Mouse (Mus musculus) midbrain, postnatal 0 days (tissue): ENCODE results near the gene Idua. TPM values are rescaled to one million over a fixed set of nuclear protein-coding genes. Genes with fewer than 3 reads are reported as not detected.

ENCODE experiments used
- ATAC-seq: fragments of 200-750 bp; cut with Nextera tagmentation; 2 replicates; pipeline ENCODE4 v1.8.0; 2017; ENCODE audit warnings: moderate number of reproducible peaks, mild to moderate bottlenecking, moderate TSS enrichment, moderate library complexity; ENCODE audit not compliant: low FRiP score
- DNase-seq: peaks from one replicate; pipeline ENCODE4 v3.0.0-alpha.2; 2015; ENCODE audit warnings: low spot score
- H3K27ac ChIP-seq: fragments of 300-500 bp; sonication (generic); 2 replicates; pipeline ENCODE4 v1.5.1; 2014; ENCODE audit warnings: low read depth, mild to moderate bottlenecking, low read length, mixed read lengths
- H3K27me3 ChIP-seq: fragments of 300-500 bp; sonication (generic); 2 replicates; pipeline ENCODE4 v1.6.1; 2014; ENCODE audit warnings: low read length, control low read depth, mixed read lengths; ENCODE audit not compliant: insufficient read depth
- H3K36me3 ChIP-seq: fragments of 300-500 bp; sonication (generic); 2 replicates; pipeline ENCODE4 v1.6.1; 2014; ENCODE audit warnings: low read length, control low read depth, mixed read lengths; ENCODE audit not compliant: insufficient read depth
- H3K4me1 ChIP-seq: fragments of 300-500 bp; sonication (generic); 2 replicates; pipeline ENCODE4 v1.6.1; 2014; ENCODE audit warnings: mild to moderate bottlenecking, control low read depth, antibody characterized with exemption, low read length, mixed read lengths; ENCODE audit not compliant: insufficient read depth
- H3K4me2 ChIP-seq: fragments of 300-500 bp; sonication (generic); 2 replicates; pipeline ENCODE4 v1.6.1; 2014; ENCODE audit warnings: low read depth, mild to moderate bottlenecking, low read length, mixed read lengths; ENCODE audit not compliant: poor library complexity, severe bottlenecking
- H3K4me3 ChIP-seq: fragments of 300-500 bp; sonication (generic); 2 replicates; pipeline ENCODE4 v1.5.1; 2014; ENCODE audit warnings: low read depth, mild to moderate bottlenecking, low read length, moderate library complexity
- H3K9ac ChIP-seq: fragments of 300-500 bp; sonication (generic); replicated peaks from 2 replicates; pipeline ENCODE4 v1.6.1; 2014; ENCODE audit warnings: mild to moderate bottlenecking, low read length, moderate library complexity, mixed read lengths; ENCODE audit not compliant: poor library complexity, severe bottlenecking
- H3K9me3 ChIP-seq: fragments of 300-500 bp; sonication (generic); 2 replicates; pipeline ENCODE4 v1.6.1; 2016; ENCODE audit warnings: low read length, control low read depth
- CTCF ChIP-seq: IDR thresholded peaks from 2 replicates; pipeline ENCODE4 v1.5.1; 2016; ENCODE audit warnings: antibody characterized with exemption, mild to moderate bottlenecking
- WGBS: fragments of 180-500 bp; shearing (Covaris S2); extraction: QIAGEN DNeasy Blood & Tissue Kit; methylation state at CpG from one replicate; pipeline ENCODE4 v1.1.7; 2014; 5-methylcytosine and 5-hydroxymethylcytosine counted together
- polyA plus RNA-seq: library from polyadenylated mRNA; unstranded; fragments of >200 nt; fragmentation: Nextera tagmentation; extraction: Ambion mirVana; gene quantifications from 2 replicates; pipeline ENCODE4 v1.2.1, GENCODE M21; 2015
- total RNA-seq: library from RNA; depleted of rRNA; stranded (reverse); fragments of >200 nt; gene quantifications from 2 replicates; pipeline ENCODE4 v1.2.3, GENCODE M21; 2014

Gene Idua
- total and polyA plus RNA-seq, 2 experiments from 2014 or later: 8.8 to 10.9 TPM

GRCm38 (mm10) chr5:108651823-108652222 lies 8.3 kb upstream of the Idua start:
- Histone ChIP-seq H3K36me3 (peaks cover 72% of the 10 kb centered on the region), H3K27me3 (no peaks in the 10 kb centered on the region), H3K4me1 (no peaks in the 10 kb centered on the region), H3K4me3 (no peak overlapping the region), H3K27ac (no peak overlapping the region), H3K9ac (no peak overlapping the region), H3K4me2 (no peak overlapping the region), H3K9me3 (no peaks in the 10 kb centered on the region)
- TF ChIP-seq CTCF: peak; percentile 90
- DNase-seq: peak; percentile 84
- WGBS: 76% methylated on average over 1 of the region's 1 CpGs
- ATAC-seq: peak; percentile 55; the same call in 1 of the 2 replicates

- H3K27me3 ChIP-seq: no peaks in the 10 kb centered on the region
- no peak overlapping the region for H3K4me2 ChIP-seq
- no peaks in the 10 kb centered on the region; the same call in 1 of the 2 replicates for H3K4me1 ChIP-seq
- DNase-seq (no peak), ATAC-seq (no peak)
- no peak overlapping the region for H3K9ac ChIP-seq
- H3K36me3 ChIP-seq: peaks cover 78% of the 10 kb centered on the region
- no peak for TF ChIP-seq CTCF
- H3K9me3 ChIP-seq: no peaks in the 10 kb centered on the region
- 90% methylated on average over 6 of the region's 6 CpGs for WGBS
- H3K4me3 ChIP-seq: no peak overlapping the region
- no peak overlapping the region for H3K27ac ChIP-seq
Measured at GRCm38 (mm10) chr5:108653341-108653740, 6.8 kb upstream of the Idua start.

GRCm38 (mm10) chr5:108654444-108654990 lies 5.6 kb upstream of the Idua start:
- Histone ChIP-seq H3K36me3 (peaks cover 69% of the 10 kb centered on the region), H3K9me3 (no peaks in the 10 kb centered on the region), H3K27me3 (no peaks in the 10 kb centered on the region), H3K9ac (no peak overlapping the region), H3K4me3 (no peak overlapping the region), H3K4me2 (no peak overlapping the region), H3K4me1 (peaks cover 2% of the 10 kb centered on the region; the same call in 1 of the 2 replicates), H3K27ac (no peak overlapping the region)
- TF ChIP-seq CTCF: no peak
- no peak for DNase-seq
- ATAC-seq: no peak
- WGBS: 96% methylated on average over 10 of the region's 10 CpGs

GRCm38 (mm10) chr5:108655381-108655780 lies 4.8 kb upstream of the Idua start:
- Histone ChIP-seq H3K4me2 (no peak overlapping the region), H3K27me3 (no peaks in the 10 kb centered on the region), H3K27ac (no peak overlapping the region), H3K9ac (no peak overlapping the region), H3K36me3 (peaks cover 62% of the 10 kb centered on the region), H3K9me3 (no peaks in the 10 kb centered on the region), H3K4me3 (no peak overlapping the region), H3K4me1 (peaks cover 6% of the 10 kb centered on the region; the same call in 1 of the 2 replicates)
- DNase-seq (no peak), ATAC-seq (no peak)
- TF ChIP-seq CTCF: no peak
- WGBS: 93% methylated on average over 9 of the region's 9 CpGs

GRCm38 (mm10) chr5:108655891-108656650 lies 4.1 kb upstream of the Idua start:
- H3K27me3 ChIP-seq: no peaks in the 10 kb centered on the region
- no peak overlapping the region for H3K27ac ChIP-seq
- no peak overlapping the region for H3K9ac ChIP-seq
- no peaks in the 10 kb centered on the region for H3K9me3 ChIP-seq
- peaks cover 56% of the 10 kb centered on the region for H3K36me3 ChIP-seq
- H3K4me3 ChIP-seq: no peak overlapping the region
- no peak for TF ChIP-seq CTCF
- no peak overlapping the region for H3K4me2 ChIP-seq
- peaks cover 6% of the 10 kb centered on the region; the same call in 1 of the 2 replicates for H3K4me1 ChIP-seq
- ATAC-seq (no peak), DNase-seq (no peak)
- 91% methylated on average over 15 of the region's 15 CpGs for WGBS

GRCm38 (mm10) chr5:108657406-108657805 lies 2.7 kb upstream of the Idua start:
- no peak overlapping the region for H3K27ac ChIP-seq
- peaks cover 6% of the 10 kb centered on the region; the same call in 1 of the 2 replicates for H3K4me1 ChIP-seq
- no peaks in the 10 kb centered on the region for H3K27me3 ChIP-seq
- H3K4me2 ChIP-seq: no peak overlapping the region
- peaks cover 52% of the 10 kb centered on the region for H3K36me3 ChIP-seq
- 82% methylated on average over 5 of the region's 5 CpGs for WGBS
- no peak overlapping the region for H3K4me3 ChIP-seq
- no peak overlapping the region for H3K9ac ChIP-seq
- no peaks in the 10 kb centered on the region for H3K9me3 ChIP-seq
- TF ChIP-seq CTCF: no peak
- ATAC-seq (no peak), DNase-seq (no peak)
